23 mouse cellular contexts compared by ENCODE assay signal in genomic region chr12:15801571-15801930, GRCm38 (mm10). TPM values are rescaled to one million over a fixed set of nuclear protein-coding genes. Genes with fewer than 3 reads are reported as not detected.
DNase-seq lines count a peak whose midpoint lies in the region; ATAC-seq and TF ChIP-seq lines count a peak whose summit lies in the region.
"Had no signal": no experiment of that assay in that cellular context is flagged by ENCODE, and none has a peak within 500 bp of the region (broad histone marks: within the 10 kb centered on the region; RNA-seq: fewer than 3 reads in every experiment).

No protein-coding gene starts in this region.

- TF ChIP-seq CTCF in hindbrain, postnatal 0 days (IDR thresholded peaks at IDR 0.05; ENCODE audit: low read depth) = no peak
- TF ChIP-seq CTCF in ES-Bruce4 (IDR thresholded peaks at IDR 0.05; ENCODE audit: low read depth, low read length) = no peak

- WGBS in forebrain, embryonic 13.5 days = 82% methylated on average over 4 of the region's 4 CpGs
- WGBS in forebrain, embryonic 16.5 days = 85% methylated on average over 4 of the region's 4 CpGs
- WGBS in heart, embryonic 13.5 days = 80% methylated on average over 4 of the region's 4 CpGs
- 88% methylated on average over 4 of the region's 4 CpGs for WGBS in heart, embryonic 12.5 days
- WGBS in hindbrain, postnatal 0 days = 83% methylated on average over 4 of the region's 4 CpGs
- WGBS in hindbrain, embryonic 10.5 days = 86% methylated on average over 4 of the region's 4 CpGs

- H3K36me3 ChIP-seq in forebrain, embryonic 13.5 days (ENCODE audit: poor library complexity, severe bottlenecking) = peaks cover 96% of the 10 kb centered on the region
- H3K36me3 ChIP-seq in forebrain, embryonic 16.5 days (ENCODE audit: control insufficient read depth, insufficient read depth) = peaks cover 18% of the 10 kb centered on the region
- H3K36me3 ChIP-seq in heart, embryonic 13.5 days = peaks cover 99% of the 10 kb centered on the region
- peaks cover 81% of the 10 kb centered on the region for H3K36me3 ChIP-seq in heart, embryonic 12.5 days
- peaks cover 23% of the 10 kb centered on the region; the same call in 1 of the 2 replicates for H3K36me3 ChIP-seq in hindbrain, postnatal 0 days (ENCODE audit: insufficient read depth, low read length)
- H3K36me3 ChIP-seq in hindbrain, embryonic 10.5 days = peaks cover 98% of the 10 kb centered on the region
- no peaks in the 10 kb centered on the region for H3K36me3 ChIP-seq in ES-Bruce4 (ENCODE audit: control insufficient read depth, insufficient read depth, low read length, poor library complexity, severe bottlenecking)
- H3K36me3 ChIP-seq: liver, embryonic 12.5 days had no signal

- peak overlapping the region; percentile 22; the same call in 1 of the 2 replicates for H3K27ac ChIP-seq in forebrain, embryonic 13.5 days
- no peak overlapping the region for H3K27ac ChIP-seq in forebrain, embryonic 16.5 days (ENCODE audit: low read length)
- peak overlapping the region; percentile 71 for H3K27ac ChIP-seq in heart, embryonic 13.5 days (replicated peaks)
- no peak overlapping the region for H3K27ac ChIP-seq in heart, embryonic 12.5 days (ENCODE audit: poor library complexity, severe bottlenecking)
- H3K27ac ChIP-seq in hindbrain, postnatal 0 days = 0 out of 2 replicates have a peak overlapping the region, but pooled peaks have one; percentile 56
- no peak overlapping the region for H3K27ac ChIP-seq in hindbrain, embryonic 10.5 days
- H3K27ac ChIP-seq in ES-Bruce4 (ENCODE audit: insufficient read depth, low read length) = peak overlapping the region; percentile 84
- H3K27ac ChIP-seq: embryonic facial prominence, embryonic 12.5 days; hindbrain, embryonic 12.5 days; intestine, embryonic 15.5 days; liver, embryonic 12.5 days; midbrain, embryonic 12.5 days; neural tube, embryonic 12.5 days; stomach, embryonic 15.5 days had no signal

- peaks cover 67% of the 10 kb centered on the region for H3K4me1 ChIP-seq in forebrain, embryonic 13.5 days
- peaks cover 38% of the 10 kb centered on the region for H3K4me1 ChIP-seq in forebrain, embryonic 16.5 days (replicated peaks; ENCODE audit: control insufficient read depth, insufficient read depth, low read length)
- peaks cover 85% of the 10 kb centered on the region for H3K4me1 ChIP-seq in heart, embryonic 13.5 days
- H3K4me1 ChIP-seq in heart, embryonic 12.5 days (replicated peaks) = peaks cover 60% of the 10 kb centered on the region
- H3K4me1 ChIP-seq in hindbrain, postnatal 0 days (ENCODE audit: insufficient read depth, low read length) = peaks cover 30% of the 10 kb centered on the region
- peaks cover 21% of the 10 kb centered on the region for H3K4me1 ChIP-seq in hindbrain, embryonic 10.5 days (replicated peaks)
- H3K4me1 ChIP-seq in ES-Bruce4 (ENCODE audit: control insufficient read depth, insufficient read depth, low read length) = peaks cover 6% of the 10 kb centered on the region
- H3K4me1 ChIP-seq: liver, embryonic 12.5 days had no signal

- ATAC-seq in forebrain, embryonic 13.5 days = no peak; the same call in 1 of the 2 replicates
- ATAC-seq in forebrain, embryonic 16.5 days = no peak
- no peak for ATAC-seq in heart, embryonic 13.5 days (ENCODE audit: extremely low read depth, insufficient number of reproducible peaks, low FRiP score, low TSS enrichment)
- ATAC-seq in heart, embryonic 12.5 days (ENCODE audit: insufficient number of reproducible peaks, low FRiP score) = no peak
- no peak for ATAC-seq in hindbrain, postnatal 0 days
- ATAC-seq: liver, embryonic 12.5 days; liver, postnatal 0 days had no signal

- no peak for TF ChIP-seq POLR2A in ES-Bruce4 (IDR thresholded peaks at IDR 0.05; ENCODE audit: insufficient read depth, low read length)

- no peak overlapping the region; the same call in 1 of the 2 replicates for H3K4me2 ChIP-seq in forebrain, embryonic 13.5 days
- H3K4me2 ChIP-seq in forebrain, embryonic 16.5 days (ENCODE audit: low read length) = no peak overlapping the region
- H3K4me2 ChIP-seq in heart, embryonic 13.5 days = no peak overlapping the region
- H3K4me2 ChIP-seq in heart, embryonic 12.5 days = no peak overlapping the region
- no peak overlapping the region for H3K4me2 ChIP-seq in hindbrain, postnatal 0 days (ENCODE audit: low read depth, low read length)
- H3K4me2 ChIP-seq: embryonic facial prominence, embryonic 12.5 days; hindbrain, embryonic 12.5 days; intestine, embryonic 15.5 days; liver, embryonic 12.5 days; midbrain, embryonic 12.5 days; neural tube, embryonic 12.5 days; stomach, embryonic 15.5 days had no signal

- DNase-seq in hindbrain, postnatal 0 days (ENCODE audit: low spot score) = no peak
- DNase-seq in hindbrain, embryonic 10.5 days (ENCODE audit: low spot score) = no peak
- no peak for DNase-seq in right cerebral cortex, postnatal 14 days
- DNase-seq: adrenal gland, postnatal 10 days; cerebellum, adult 11 months; cerebellum, adult 9-10 months; gastrocnemius, postnatal 25 days; liver, postnatal 0 days; lung, postnatal 36 days had no signal

- H3K9me3 ChIP-seq in forebrain, embryonic 13.5 days (replicated peaks) = no peaks in the 10 kb centered on the region
- no peaks in the 10 kb centered on the region for H3K9me3 ChIP-seq in forebrain, embryonic 16.5 days (ENCODE audit: control insufficient read depth, low read length)
- H3K9me3 ChIP-seq in heart, embryonic 13.5 days = no peaks in the 10 kb centered on the region
- no peaks in the 10 kb centered on the region for H3K9me3 ChIP-seq in heart, embryonic 12.5 days (replicated peaks)
- no peaks in the 10 kb centered on the region for H3K9me3 ChIP-seq in hindbrain, postnatal 0 days (ENCODE audit: low read length)
- H3K9me3 ChIP-seq in hindbrain, embryonic 10.5 days = no peaks in the 10 kb centered on the region
- H3K9me3 ChIP-seq in ES-Bruce4 (replicated peaks; ENCODE audit: control insufficient read depth, insufficient read depth, low read length, poor library complexity, severe bottlenecking) = no peaks in the 10 kb centered on the region
- H3K9me3 ChIP-seq: embryonic facial prominence, embryonic 12.5 days; hindbrain, embryonic 12.5 days; intestine, embryonic 15.5 days; liver, embryonic 12.5 days; midbrain, embryonic 12.5 days; neural tube, embryonic 12.5 days; stomach, embryonic 15.5 days had no signal

- no peak overlapping the region for H3K4me3 ChIP-seq in forebrain, embryonic 13.5 days
- H3K4me3 ChIP-seq in forebrain, embryonic 16.5 days (replicated peaks; ENCODE audit: low read length) = no peak overlapping the region
- no peak overlapping the region for H3K4me3 ChIP-seq in heart, embryonic 13.5 days
- H3K4me3 ChIP-seq in heart, embryonic 12.5 days = no peak overlapping the region
- H3K4me3 ChIP-seq in hindbrain, postnatal 0 days (ENCODE audit: low read length) = no peak overlapping the region
- no peak overlapping the region for H3K4me3 ChIP-seq in hindbrain, embryonic 10.5 days
- no peak overlapping the region for H3K4me3 ChIP-seq in ES-Bruce4 (ENCODE audit: low read depth, low read length)
- H3K4me3 ChIP-seq: embryonic facial prominence, embryonic 12.5 days; hindbrain, embryonic 12.5 days; intestine, embryonic 15.5 days; liver, embryonic 12.5 days; midbrain, embryonic 12.5 days; neural tube, embryonic 12.5 days; stomach, embryonic 15.5 days had no signal

- H3K9ac ChIP-seq in forebrain, embryonic 13.5 days = no peak overlapping the region
- no peak overlapping the region for H3K9ac ChIP-seq in forebrain, embryonic 16.5 days (replicated peaks; ENCODE audit: low read depth, low read length)
- H3K9ac ChIP-seq in heart, embryonic 13.5 days = no peak overlapping the region
- H3K9ac ChIP-seq in heart, embryonic 12.5 days = no peak overlapping the region
- no peak overlapping the region for H3K9ac ChIP-seq in hindbrain, postnatal 0 days (replicated peaks; ENCODE audit: low read length)
- no peak overlapping the region for H3K9ac ChIP-seq in ES-Bruce4 (ENCODE audit: low read depth, poor library complexity, severe bottlenecking)
- H3K9ac ChIP-seq: embryonic facial prominence, embryonic 12.5 days; hindbrain, embryonic 12.5 days; intestine, embryonic 15.5 days; liver, embryonic 12.5 days; liver, postnatal 0 days; midbrain, embryonic 12.5 days; neural tube, embryonic 12.5 days; stomach, embryonic 15.5 days had no signal

- H3K27me3 ChIP-seq in forebrain, embryonic 13.5 days = no peaks in the 10 kb centered on the region
- no peaks in the 10 kb centered on the region for H3K27me3 ChIP-seq in forebrain, embryonic 16.5 days (replicated peaks; ENCODE audit: control insufficient read depth, insufficient read depth, low read length)
- no peaks in the 10 kb centered on the region for H3K27me3 ChIP-seq in heart, embryonic 13.5 days (replicated peaks)
- H3K27me3 ChIP-seq in heart, embryonic 12.5 days (replicated peaks) = no peaks in the 10 kb centered on the region
- no peaks in the 10 kb centered on the region for H3K27me3 ChIP-seq in hindbrain, postnatal 0 days (ENCODE audit: insufficient read depth, low read length)
- H3K27me3 ChIP-seq in hindbrain, embryonic 10.5 days (ENCODE audit: insufficient read depth, poor library complexity, severe bottlenecking) = no peaks in the 10 kb centered on the region
- H3K27me3 ChIP-seq in ES-Bruce4 (ENCODE audit: control insufficient read depth, insufficient read depth, low read length, poor library complexity, severe bottlenecking) = no peaks in the 10 kb centered on the region
- H3K27me3 ChIP-seq: CH12.LX; embryonic facial prominence, embryonic 12.5 days; hindbrain, embryonic 12.5 days; intestine, embryonic 15.5 days; liver, embryonic 12.5 days; midbrain, embryonic 12.5 days; neural tube, embryonic 12.5 days; Patski; stomach, embryonic 15.5 days had no signal

- TF ChIP-seq EP300 in ES-Bruce4 (IDR thresholded peaks at IDR 0.05; ENCODE audit: insufficient read depth, low read depth, low read length) = no peak

RNA-seq across cellular contexts. Expression of gene Trib2, which starts 15.2 kb away (rescaled TPM):
- polyA plus RNA-seq in forebrain, embryonic 13.5 days (2015; fragmentation: Nextera tagmentation; extraction: Ambion mirVana) = 76.6 and 81.6 TPM in 2 replicates
- 107 and 112 TPM in 2 replicates for polyA plus RNA-seq in forebrain, embryonic 16.5 days (2015; fragmentation: Nextera tagmentation; extraction: Ambion mirVana)
- polyA plus RNA-seq in heart, embryonic 13.5 days (2015; fragmentation: Nextera tagmentation; extraction: Ambion mirVana) = 40.3 and 42.2 TPM in 2 replicates
- polyA plus RNA-seq in heart, embryonic 12.5 days (2016; fragmentation: Nextera tagmentation; extraction: Ambion mirVana) = 66.6 and 67.4 TPM in 2 replicates
- 150 and 164 TPM in 2 replicates for total RNA-seq in hindbrain, postnatal 0 days (2014; rRNA removed)
- 92.2 and 95.2 TPM in 2 replicates for polyA plus RNA-seq in hindbrain, postnatal 0 days (2015; fragmentation: Nextera tagmentation; extraction: Ambion mirVana)
- 41.6 and 56.9 TPM in 2 replicates for polyA plus RNA-seq in hindbrain, embryonic 10.5 days (2016; fragmentation: Nextera tagmentation; extraction: Ambion mirVana)
- 8.6 and 11.2 TPM in 2 replicates for polyA plus RNA-seq in ES-Bruce4 (2011; ENCODE audit: insufficient read depth, insufficient read length, low read depth, missing spikeins)

Comparison
In these comparisons a context has a peak if more than half of its experiments do, and no peak if none do; other contexts are left out.
1. H3K27ac ChIP-seq: peak in forebrain, embryonic 13.5 days (single experiment), heart, embryonic 13.5 days (single experiment), hindbrain, postnatal 0 days (single experiment) and ES-Bruce4 (single experiment); none in forebrain, embryonic 16.5 days (single experiment), heart, embryonic 12.5 days (single experiment) and hindbrain, embryonic 10.5 days (single experiment).